Mouse (Mus musculus) CH12.LX (cell line): ENCODE results near the gene Phf12. TPM values are rescaled to one million over a fixed set of nuclear protein-coding genes. Genes with fewer than 3 reads are reported as not detected.

Source experiments
- DNase-seq: peaks from one replicate; pipeline ENCODE4 v3.0.0-alpha.2; 2013; ENCODE audit errors: extremely low read depth
- H3K27ac ChIP-seq: 2 replicates; pipeline ENCODE4 v1.5.1; 2012; ENCODE audit warnings: low read depth, mild to moderate bottlenecking, control low read depth, moderate library complexity; ENCODE audit not compliant: insufficient read depth
- H3K27me3 ChIP-seq: replicated peaks from 2 replicates; pipeline ENCODE3; 2012; ENCODE audit warnings: inconsistent platforms
- H3K36me3 ChIP-seq, 2 experiments: replicated peaks in 1 of 2; 2 replicates each; pipeline versions ENCODE3 to v1.6.1; 2012; ENCODE audit warnings: inconsistent platforms in 1 of 2, low read length in 1 of 2, mild to moderate bottlenecking in 1 of 2, mixed read lengths in 1 of 2, moderate library complexity in 1 of 2; ENCODE audit not compliant: control insufficient read depth in 1 of 2, insufficient read depth in 1 of 2
- H3K4me1 ChIP-seq, 2 experiments: 2 replicates each; pipeline ENCODE4 v1.6.1; 2012; ENCODE audit warnings: inconsistent platforms in 1 of 2, moderate library complexity in 1 of 2; ENCODE audit not compliant: insufficient read depth in 2 of 2, control insufficient read depth in 1 of 2
- H3K4me2 ChIP-seq: 2 replicates; pipeline ENCODE4 v1.6.1; 2012; ENCODE audit warnings: low read depth, mild to moderate bottlenecking, control low read depth; ENCODE audit not compliant: poor library complexity, insufficient read depth, severe bottlenecking
- H3K4me3 ChIP-seq, 3 experiments: fragments of 150-350 bp in 1 of 3; sonication (generic) in 1 of 3; replicated peaks in 1 of 3; 2 replicates each; pipeline versions ENCODE3 to v1.5.1; 2011 to 2012; ENCODE audit warnings: low read depth in 2 of 3, low read length in 2 of 3, mild to moderate bottlenecking in 2 of 3, moderate library complexity in 2 of 3, control low read depth in 1 of 3, improper control_type of control experiment in 1 of 3, inconsistent platforms in 1 of 3, mixed read lengths in 1 of 3; ENCODE audit not compliant: poor library complexity in 1 of 3
- H3K79me2 ChIP-seq: replicated peaks from 2 replicates; pipeline ENCODE4 v1.6.1; 2012; ENCODE audit warnings: mild to moderate bottlenecking, moderate library complexity; ENCODE audit not compliant: control insufficient read depth, poor library complexity, insufficient read depth, severe bottlenecking; ENCODE audit errors: extremely low read depth
- H3K9ac ChIP-seq: 2 replicates; pipeline ENCODE4 v1.6.1; 2012; ENCODE audit warnings: low read depth, mild to moderate bottlenecking, control low read depth, moderate library complexity; ENCODE audit not compliant: insufficient read depth
- H3K9me3 ChIP-seq: replicated peaks from 2 replicates; pipeline ENCODE3; 2012; ENCODE audit warnings: low read length, inconsistent platforms, mixed read lengths
- BHLHE40 ChIP-seq: IDR thresholded peaks from 2 replicates; pipeline ENCODE4 v1.6.1; 2011; ENCODE audit warnings: mild to moderate bottlenecking, low read depth, low read length, improper control_type of control experiment
- E2F4 ChIP-seq: IDR thresholded peaks from 2 replicates; pipeline ENCODE4 v1.6.1; 2011; ENCODE audit warnings: low read depth, low read length, improper control_type of control experiment; ENCODE audit not compliant: insufficient replicate concordance
- ETS1 ChIP-seq: conservative IDR thresholded peaks from 2 replicates; pipeline ENCODE4 v1.6.1; 2012; ENCODE audit warnings: low read depth, mild to moderate bottlenecking, inconsistent platforms, low read length, improper control_type of control experiment, moderate library complexity
- IRF4 ChIP-seq: IDR thresholded peaks from 2 replicates; pipeline ENCODE4 v1.6.1; 2014; ENCODE audit warnings: low read depth, mild to moderate bottlenecking, inconsistent platforms, low read length, improper control_type of control experiment
- JUND ChIP-seq: conservative IDR thresholded peaks from 2 replicates; pipeline ENCODE4 v1.6.1; 2011; ENCODE audit warnings: low read depth, low read length, improper control_type of control experiment
- MAZ ChIP-seq: IDR thresholded peaks from 2 replicates; pipeline ENCODE4 v1.6.1; 2012; ENCODE audit warnings: low read depth, mild to moderate bottlenecking, inconsistent platforms, low read length, improper control_type of control experiment, moderate library complexity
- MEF2A ChIP-seq: IDR thresholded peaks from 2 replicates; pipeline ENCODE4 v1.6.1; 2014; ENCODE audit warnings: low read depth, mild to moderate bottlenecking, inconsistent platforms, low read length, improper control_type of control experiment, borderline replicate concordance
- MYC ChIP-seq: IDR thresholded peaks from 2 replicates; pipeline ENCODE4 v1.6.1; 2011; ENCODE audit warnings: low read depth, mild to moderate bottlenecking, improper control_type of control experiment, low read length
- POLR2A ChIP-seq: IDR thresholded peaks from 2 replicates; pipeline ENCODE4 v1.6.1; 2011; ENCODE audit warnings: low read depth, mild to moderate bottlenecking, improper control_type of control experiment, low read length
- SIN3A ChIP-seq: IDR thresholded peaks from 2 replicates; pipeline ENCODE4 v1.6.1; 2012; ENCODE audit warnings: low read length, improper control_type of control experiment, inconsistent platforms
- SMC3 ChIP-seq: IDR thresholded peaks from 2 replicates; pipeline ENCODE4 v1.6.1; 2011; ENCODE audit warnings: low read depth, low read length, improper control_type of control experiment
- TBP ChIP-seq: conservative IDR thresholded peaks from 2 replicates; pipeline ENCODE4 v1.6.1; 2011; ENCODE audit warnings: low read depth, low read length, improper control_type of control experiment
- TCF12 ChIP-seq: IDR thresholded peaks from 2 replicates; pipeline ENCODE4 v1.6.1; 2014; ENCODE audit warnings: low read depth, mild to moderate bottlenecking, inconsistent platforms, low read length, improper control_type of control experiment
- UBTF ChIP-seq: IDR thresholded peaks from 2 replicates; pipeline ENCODE4 v1.6.1; 2012; ENCODE audit warnings: low read depth, mild to moderate bottlenecking, inconsistent platforms, low read length, improper control_type of control experiment, moderate library complexity
- USF2 ChIP-seq: conservative IDR thresholded peaks from 2 replicates; pipeline ENCODE4 v1.6.1; 2011; ENCODE audit warnings: low read depth, low read length, improper control_type of control experiment
- ZNF384 ChIP-seq: IDR thresholded peaks from 2 replicates; pipeline ENCODE4 v1.6.1; 2012; ENCODE audit warnings: low read depth, low read length, improper control_type of control experiment, inconsistent platforms
- dilution Hi-C: fragments of 300-500 bp; cut with MboI; formaldehyde crosslinking; loops from 2 replicates; pipeline ENCODE4 v1.14.3; 2020; ENCODE audit warnings: low sequenced_read_pairs; ENCODE audit not compliant: extremely low pct_unique_long_range_greater_than_20kb, extremely low pct_ligation_motif_present
- in situ Hi-C: fragments of 300-500 bp; cut with MboI; formaldehyde crosslinking; loops from 3 replicates; pipeline ENCODE4 v1.14.3; 2019; ENCODE audit warnings: low sequenced_read_pairs, low pct_ligation_motif_present, low pct_unique_long_range_greater_than_20kb, mixed read lengths
- polyA plus RNA-seq: library from polyadenylated mRNA; unstranded; fragments of >175 nt; gene quantifications from 2 replicates; pipeline ENCODE4 v1.2.1, GENCODE M21; 2012; ENCODE audit warnings: low read depth; ENCODE audit not compliant: insufficient read length
- total RNA-seq, 2 experiments: library from RNA; depleted of rRNA; stranded (reverse); fragments of 300-350 nt in 1 of 2; fragments of >200 nt in 1 of 2; gene quantifications; 2 replicates each; pipeline ENCODE4 v1.2.3; 2012 to 2014

Phf12 gene
- total and polyA plus RNA-seq, 3 experiments: 10.7 to 59.7 (median 30.5) TPM

- Histone ChIP-seq H3K27ac (no peak overlapping the region), H3K36me3 (no peaks in the 10 kb centered on the region), H3K9ac (no peak overlapping the region), H3K27me3 (peaks cover 22% of the 10 kb centered on the region), H3K9me3 (no peaks in the 10 kb centered on the region), H3K79me2 (no peaks in the 10 kb centered on the region), H3K4me3 (no peak overlapping the region), H3K4me2 (no peak overlapping the region), H3K4me1 (peaks cover 25 to 73% of the 10 kb centered on the region in 2 experiments)
- TF ChIP-seq MEF2A (no peak), ZNF384 (no peak), USF2 (no peak), TBP (no peak), ETS1 (peak; percentile 53; the same call in 1 of the 2 replicates)
- peak; percentile 77 for DNase-seq
- dilution Hi-C loops (no loop called here), in situ Hi-C loops (no loop called here)
Measured at GRCm38 (mm10) chr11:77937649-77938410, 44.7 kb upstream of the Phf12 start.

DNA sequence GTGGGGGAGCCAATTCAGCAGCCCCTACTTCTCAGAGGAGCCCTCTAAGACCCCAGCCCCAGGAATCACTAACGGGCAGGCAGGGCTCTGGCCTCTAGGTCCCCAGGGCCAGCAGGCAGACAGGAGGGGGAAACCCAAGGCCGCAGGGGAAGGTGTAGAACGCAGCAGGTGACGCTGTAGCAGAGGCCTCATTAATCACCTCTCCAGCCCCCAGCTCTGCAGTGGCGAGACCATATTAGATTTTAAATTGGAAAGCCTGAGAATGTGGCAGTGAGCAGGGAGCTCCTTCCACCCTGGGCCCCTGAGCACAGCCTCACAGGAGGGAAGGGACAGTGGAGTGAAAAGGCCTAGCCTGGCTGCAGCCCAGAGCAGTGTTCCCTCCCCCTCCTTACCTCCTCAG, 40.3 kb upstream of the Phf12 start:
- Histone ChIP-seq H3K4me2 (peak overlapping the region; percentile 6; the same call in 1 of the 2 replicates), H3K79me2 (no peaks in the 10 kb centered on the region), H3K4me3 (no peak overlapping the region), H3K36me3 (no peaks in the 10 kb centered on the region), H3K9ac (no peak overlapping the region), H3K27me3 (peaks cover 16% of the 10 kb centered on the region), H3K27ac (no peak overlapping the region), H3K9me3 (no peaks in the 10 kb centered on the region), H3K4me1 (peaks cover 23 to 55% of the 10 kb centered on the region in 2 experiments)
- peak; percentile 47 for DNase-seq
- dilution Hi-C loops (no loop called here), in situ Hi-C loops (no loop called here)
- TF ChIP-seq SIN3A (no peak), E2F4 (no peak), ETS1 (peak; percentile 23; the same call in 1 of the 2 replicates), TCF12 (peak; percentile 55; the same call in 1 of the 2 replicates), JUND (no peak), IRF4 (no peak), SMC3 (no peak), MEF2A (no peak), UBTF (peak; percentile 54; the same call in 1 of the 2 replicates), POLR2A (no peak), MAZ (peak; percentile 47; the same call in 1 of the 2 replicates), BHLHE40 (peak; percentile 50; the same call in 1 of the 2 replicates), MYC (no peak), USF2 (no peak)
